7 mouse cellular contexts compared by ENCODE assay signal in genomic region chr7:29953513-29954401, GRCm38 (mm10). TPM values are rescaled to one million over a fixed set of nuclear protein-coding genes. Genes with fewer than 3 reads are reported as not detected.
DNase-seq lines count a peak whose midpoint lies in the region; ATAC-seq lines count a peak whose summit lies in the region.

Zfp74 (minus strand) TSS chr7:29954089.

- H3K4me3 ChIP-seq in intestine, embryonic 16.5 days (ENCODE audit: low read length), result peak within 1 kb of the TSS; percentile 89
- H3K4me3 ChIP-seq in midbrain, embryonic 11.5 days (ENCODE audit: low read depth, low read length), result peak within 1 kb of the TSS; percentile 42

- H3K36me3 ChIP-seq in intestine, embryonic 16.5 days (ENCODE audit: control insufficient read depth, insufficient read depth, low read length), result peaks cover 2% of the 10 kb centered on the region; the same call in 1 of the 2 replicates
- H3K36me3 ChIP-seq in midbrain, embryonic 11.5 days (ENCODE audit: control insufficient read depth, insufficient read depth, low read length), result peaks cover 2% of the 10 kb centered on the region; the same call in 1 of the 2 replicates

- peak; percentile 77 for DNase-seq in adrenal gland, adult 8-10 months
- DNase-seq in embryo, embryonic 9.5 days (ENCODE audit: extremely low spot score), result peak; percentile 89
- DNase-seq in gastrocnemius, postnatal 4 days (ENCODE audit: low spot score in 2 of 2), result peak; percentile 52 to 77
- peak; percentile 83 to 86 for DNase-seq in left cerebral cortex, postnatal 36 days (ENCODE audit: low spot score in 2 of 2)
- peak; percentile 98 for DNase-seq in midbrain, embryonic 11.5 days (ENCODE audit: low spot score, missing footprints)
- DNase-seq in skeletal muscle tissue, adult 2 months (ENCODE audit: low read depth, low spot score), result peak; percentile 67

- H3K9ac ChIP-seq in intestine, embryonic 16.5 days (ENCODE audit: low read depth, low read length), result peak within 1 kb of the TSS; percentile 99
- H3K9ac ChIP-seq in midbrain, embryonic 11.5 days (ENCODE audit: low read length), result peak within 1 kb of the TSS; percentile 74

- peak; percentile 93 for ATAC-seq in intestine, embryonic 16.5 days
- peak; percentile 96 for ATAC-seq in midbrain, embryonic 11.5 days (ENCODE audit: low FRiP score)

- no peaks in the 10 kb centered on the region for H3K9me3 ChIP-seq in intestine, embryonic 16.5 days (ENCODE audit: control insufficient read depth, low read length)
- no peaks in the 10 kb centered on the region for H3K9me3 ChIP-seq in midbrain, embryonic 11.5 days (ENCODE audit: control insufficient read depth, low read length)

- peak within 1 kb of the TSS; percentile 66 for H3K4me2 ChIP-seq in intestine, embryonic 16.5 days (ENCODE audit: low read depth, low read length)
- H3K4me2 ChIP-seq in midbrain, embryonic 11.5 days, result peak within 1 kb of the TSS; percentile 49

- no peaks in the 10 kb centered on the region for H3K4me1 ChIP-seq in intestine, embryonic 16.5 days (ENCODE audit: control insufficient read depth, insufficient read depth, low read length)
- no peaks in the 10 kb centered on the region for H3K4me1 ChIP-seq in midbrain, embryonic 11.5 days (ENCODE audit: control insufficient read depth, insufficient read depth, low read length)

- H3K27me3 ChIP-seq in intestine, embryonic 16.5 days (replicated peaks; ENCODE audit: control insufficient read depth, insufficient read depth, low read length), result no peaks in the 10 kb centered on the region
- H3K27me3 ChIP-seq in midbrain, embryonic 11.5 days (ENCODE audit: control insufficient read depth, insufficient read depth, low read length), result no peaks in the 10 kb centered on the region

- 1% methylated on average over 52 of the region's 52 CpGs for WGBS in intestine, embryonic 16.5 days
- WGBS in midbrain, embryonic 11.5 days, result 2% methylated on average over 52 of the region's 52 CpGs

- intact Hi-C loops in left cerebral cortex, postnatal 36 days (cut with DNase I), result no loop called here

- H3K27ac ChIP-seq in intestine, embryonic 16.5 days (ENCODE audit: low read length), result peak within 1 kb of the TSS; percentile 96
- H3K27ac ChIP-seq in midbrain, embryonic 11.5 days (ENCODE audit: low read depth, low read length), result peak within 1 kb of the TSS; percentile 77

RNA-seq across cellular contexts. Expression of gene Zfp74, which starts in this region (rescaled TPM):
- total RNA-seq in adrenal gland, adult 8-10 months (2022), result 10 to 100 TPM; 11.0 to 14.6 (median 12.1) TPM
- total RNA-seq in gastrocnemius, postnatal 4 days (2021), result 10 to 100 TPM; 10.9 to 12.9 TPM
- 5.4 and 6.4 TPM in 2 replicates for polyA plus RNA-seq in intestine, embryonic 16.5 days (2015; fragmentation: Nextera tagmentation; extraction: Ambion mirVana)
- total RNA-seq in left cerebral cortex, postnatal 36 days (2021), result 10 to 100 TPM; 18.0 to 19.1 TPM
- polyA plus RNA-seq in midbrain, embryonic 11.5 days (2014; fragmentation: Nextera tagmentation; extraction: Ambion mirVana), result 10.6 and 12.6 TPM in 2 replicates

Comparison
In these comparisons a context has a peak if more than half of its experiments do, and no peak if none do; other contexts are left out.
1. Peak in every context shown above with its lines: DNase-seq, ATAC-seq, H3K4me3 ChIP-seq and H3K27ac ChIP-seq.